Mouse (Mus musculus) stomach, embryonic 14.5 days (tissue): Measurements from ENCODE around the gene Herc3. TPM values are rescaled to one million over a fixed set of nuclear protein-coding genes. Genes with fewer than 3 reads are reported as not detected.

Experiments
- ATAC-seq: fragments of 200-750 bp; cut with Nextera tagmentation; 2 replicates; pipeline ENCODE4 v1.8.0; 2017; ENCODE audit warnings: low read depth, moderate TSS enrichment; ENCODE audit not compliant: insufficient number of reproducible peaks, insufficient read depth, low FRiP score
- H3K27ac ChIP-seq: fragments of 300-500 bp; sonication (generic); 2 replicates; pipeline ENCODE4 v1.5.1; 2014; ENCODE audit warnings: mild to moderate bottlenecking, low read length, moderate library complexity, mixed read lengths
- H3K27me3 ChIP-seq: fragments of 300-500 bp; sonication (generic); 2 replicates; pipeline ENCODE4 v1.6.1; 2014; ENCODE audit warnings: low read length, control low read depth, mixed read lengths; ENCODE audit not compliant: control insufficient read depth, insufficient read depth
- H3K36me3 ChIP-seq: fragments of 300-500 bp; sonication (generic); 2 replicates; pipeline ENCODE4 v1.6.1; 2014; ENCODE audit warnings: mild to moderate bottlenecking, control low read depth, low read length, moderate library complexity, mixed read lengths; ENCODE audit not compliant: control insufficient read depth, insufficient read depth
- H3K4me1 ChIP-seq: fragments of 300-500 bp; sonication (generic); 2 replicates; pipeline ENCODE4 v1.6.1; 2014; ENCODE audit warnings: low read length, control low read depth, mixed read lengths; ENCODE audit not compliant: control insufficient read depth, insufficient read depth
- H3K4me2 ChIP-seq: fragments of 300-500 bp; sonication (generic); replicated peaks from 2 replicates; pipeline ENCODE4 v1.6.1; 2014; ENCODE audit warnings: low read depth, low read length, control low read depth
- H3K4me3 ChIP-seq: fragments of 300-500 bp; sonication (generic); 2 replicates; pipeline ENCODE4 v1.5.1; 2014; ENCODE audit warnings: low read depth, low read length, control low read depth
- H3K9ac ChIP-seq: fragments of 300-500 bp; sonication (generic); replicated peaks from 2 replicates; pipeline ENCODE4 v1.6.1; 2014; ENCODE audit warnings: low read depth, mild to moderate bottlenecking, control low read depth, low read length, moderate library complexity, mixed read lengths
- H3K9me3 ChIP-seq: fragments of 300-500 bp; sonication (generic); 2 replicates; pipeline ENCODE4 v1.6.1; 2016; ENCODE audit warnings: low read depth, low read length, control low read depth; ENCODE audit not compliant: control insufficient read depth
- WGBS: fragments of 180-500 bp; shearing (Covaris S2); extraction: QIAGEN DNeasy Blood & Tissue Kit; methylation state at CpG from one replicate; pipeline ENCODE4 v1.1.7; 2014; 5-methylcytosine and 5-hydroxymethylcytosine counted together
- polyA plus RNA-seq: library from polyadenylated mRNA; unstranded; fragments of >200 nt; fragmentation: Nextera tagmentation; extraction: Ambion mirVana; gene quantifications from 2 replicates; pipeline ENCODE4 v1.2.1, GENCODE M21; 2014

Herc3 gene
- polyA plus RNA-seq, 1 experiment from 2014 or later, result 13.2 TPM

DNA sequence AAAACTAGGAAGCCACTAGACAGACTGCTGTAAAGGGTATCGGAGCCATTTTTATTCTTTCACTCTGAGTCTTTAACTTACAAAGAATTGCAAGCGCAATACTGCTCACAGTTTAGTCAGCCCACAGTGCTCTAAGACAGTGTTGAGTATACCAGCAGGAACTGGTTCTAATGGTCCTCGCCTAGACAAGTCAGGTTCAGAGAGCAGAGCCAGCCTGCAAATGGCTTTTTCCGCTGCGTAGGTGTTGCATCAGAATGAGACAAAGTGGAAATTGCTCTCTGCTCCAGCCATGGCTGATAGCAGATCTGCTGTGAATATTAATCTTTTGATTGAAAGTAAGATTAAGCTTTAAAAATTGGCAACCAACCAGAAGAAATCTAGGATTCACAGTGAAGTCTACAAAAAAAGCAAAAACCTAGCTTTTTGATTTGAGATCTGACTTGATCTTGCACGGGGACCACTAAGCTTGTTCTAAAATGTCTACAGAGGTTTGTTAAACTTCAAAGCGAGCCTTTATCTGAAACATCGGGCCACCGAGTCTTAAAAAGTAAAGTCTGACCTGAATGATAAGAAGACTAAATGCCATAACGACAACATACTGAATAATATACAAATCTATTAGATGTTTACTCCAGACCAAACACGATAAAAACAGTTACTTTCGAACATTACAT is 101.4 kb downstream of the Herc3 start:
- Histone ChIP-seq H3K4me3 (no peak overlapping the region), H3K4me2 (no peak overlapping the region), H3K4me1 (no peaks in the 10 kb centered on the region), H3K27me3 (no peaks in the 10 kb centered on the region), H3K9me3 (no peaks in the 10 kb centered on the region), H3K36me3 (no peaks in the 10 kb centered on the region), H3K27ac (no peak overlapping the region), H3K9ac (no peak overlapping the region)
- no peak for ATAC-seq
- WGBS, result 84% methylated on average over 12 of the region's 12 CpGs

DNA sequence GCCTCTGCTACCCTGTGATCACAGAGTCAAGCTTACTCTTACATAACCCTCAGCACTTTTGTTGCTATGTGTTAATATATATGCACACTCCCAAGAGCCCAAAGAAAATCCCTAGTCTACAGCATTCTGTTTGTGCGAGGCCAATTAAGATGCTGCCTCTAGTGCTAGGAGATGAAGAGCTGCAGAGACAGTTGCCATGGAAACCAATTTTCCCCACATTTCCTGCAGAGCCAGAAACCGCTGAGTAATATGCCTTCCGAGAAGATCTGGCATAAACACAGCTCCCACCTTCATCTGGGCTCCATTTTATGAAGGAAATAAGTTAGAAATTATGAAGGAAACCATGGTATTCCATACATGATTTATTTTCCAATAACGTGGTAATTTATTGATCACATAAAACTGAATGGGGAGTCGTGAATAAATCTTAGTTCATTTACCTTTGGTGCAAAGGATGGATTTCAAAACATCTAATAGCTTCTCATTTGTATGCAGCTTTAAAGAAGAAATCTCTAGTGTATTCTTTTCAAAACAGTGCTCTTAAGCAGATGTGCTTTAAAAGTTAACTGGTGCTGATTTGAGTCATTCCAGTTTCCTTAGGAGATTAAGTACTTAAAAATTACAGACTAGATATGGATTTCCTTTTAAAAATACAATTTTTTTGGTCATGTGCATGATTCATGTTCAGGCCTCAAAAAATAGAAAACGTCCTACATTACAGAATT is 102.1 kb downstream of the Herc3 start:
- no peak for ATAC-seq
- no peaks in the 10 kb centered on the region for H3K9me3 ChIP-seq
- no peak overlapping the region for H3K9ac ChIP-seq
- no peaks in the 10 kb centered on the region for H3K27me3 ChIP-seq
- H3K27ac ChIP-seq, result no peak overlapping the region
- 48% methylated on average over 6 of the region's 6 CpGs for WGBS
- H3K36me3 ChIP-seq, result no peaks in the 10 kb centered on the region
- no peak overlapping the region for H3K4me2 ChIP-seq
- H3K4me1 ChIP-seq, result no peaks in the 10 kb centered on the region
- H3K4me3 ChIP-seq, result no peak overlapping the region

DNA sequence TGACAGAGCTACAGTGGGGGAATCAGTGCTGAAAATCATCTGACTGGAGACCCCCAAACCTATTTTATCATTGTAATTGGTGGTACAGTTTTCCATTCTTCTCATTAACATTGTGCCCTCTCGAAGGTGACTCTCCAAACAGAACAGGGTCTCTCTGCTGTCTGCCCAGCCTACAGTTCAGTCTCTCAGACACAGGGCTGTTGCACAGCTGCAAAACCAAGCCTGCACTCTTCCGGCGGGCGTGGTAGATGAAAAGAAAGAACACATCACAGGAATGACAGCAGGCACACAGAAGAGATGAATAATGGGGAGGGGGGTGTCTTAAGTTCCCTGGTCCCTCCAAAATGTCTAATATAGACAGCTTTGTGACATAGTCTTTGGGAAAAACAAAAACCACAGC is 102.9 kb downstream of the Herc3 start:
- Histone ChIP-seq H3K9me3 (no peaks in the 10 kb centered on the region), H3K4me1 (no peaks in the 10 kb centered on the region), H3K27ac (no peak overlapping the region), H3K27me3 (no peaks in the 10 kb centered on the region), H3K4me3 (no peak overlapping the region), H3K9ac (no peak overlapping the region), H3K4me2 (no peak overlapping the region), H3K36me3 (no peaks in the 10 kb centered on the region)
- no peak for ATAC-seq
- WGBS, result 71% methylated on average over 4 of the region's 4 CpGs

DNA sequence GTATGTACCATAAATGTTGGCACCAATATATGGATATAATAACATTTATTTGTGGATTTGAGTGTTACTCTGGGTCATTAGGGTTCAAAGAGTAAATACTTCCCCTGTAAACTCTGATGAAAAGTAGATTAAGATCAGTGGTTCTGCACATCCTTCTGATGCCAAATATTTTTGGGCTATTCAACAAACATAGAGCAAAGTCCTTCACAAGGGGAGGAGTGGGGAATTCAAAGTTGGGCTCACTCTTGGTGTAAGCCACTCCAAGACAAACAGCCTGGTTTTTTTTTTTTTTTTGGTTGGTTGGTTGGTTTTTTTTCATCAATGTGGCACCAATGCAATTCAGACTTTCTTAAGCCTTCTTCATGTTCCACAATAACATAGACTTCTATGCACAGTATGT is 106.5 kb downstream of the Herc3 start:
- no peak overlapping the region for H3K9ac ChIP-seq
- H3K4me3 ChIP-seq, result no peak overlapping the region
- no peak overlapping the region for H3K27ac ChIP-seq
- no peaks in the 10 kb centered on the region for H3K4me1 ChIP-seq
- no peaks in the 10 kb centered on the region for H3K9me3 ChIP-seq
- H3K4me2 ChIP-seq, result no peak overlapping the region
- ATAC-seq, result no peak
- H3K27me3 ChIP-seq, result no peaks in the 10 kb centered on the region
- H3K36me3 ChIP-seq, result no peaks in the 10 kb centered on the region

DNA sequence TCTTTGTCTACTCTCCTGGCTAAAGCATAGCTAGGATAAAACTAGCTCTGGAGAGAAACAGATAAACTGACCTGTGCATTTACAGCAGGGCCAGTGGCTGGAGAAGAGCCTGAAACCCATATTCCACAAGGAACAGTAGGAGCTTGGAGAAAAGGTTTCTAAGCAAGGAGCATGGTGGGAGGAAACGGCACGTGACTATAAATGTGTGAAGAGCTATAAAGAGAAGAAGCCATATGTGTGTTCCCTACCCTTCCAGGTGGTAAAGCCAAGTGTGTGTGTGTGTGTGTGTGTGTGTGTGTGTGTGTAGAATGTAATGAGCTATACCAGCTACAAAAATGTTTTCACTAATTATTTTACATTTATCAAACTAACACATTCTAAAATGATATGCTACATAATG is 111.0 kb downstream of the Herc3 start:
- Histone ChIP-seq H3K36me3 (no peaks in the 10 kb centered on the region), H3K4me3 (no peak overlapping the region), H3K9ac (no peak overlapping the region), H3K27ac (no peak overlapping the region), H3K4me2 (no peak overlapping the region), H3K4me1 (no peaks in the 10 kb centered on the region), H3K9me3 (no peaks in the 10 kb centered on the region), H3K27me3 (no peaks in the 10 kb centered on the region)
- no peak for ATAC-seq
- 95% methylated on average over 2 of the region's 2 CpGs for WGBS

DNA sequence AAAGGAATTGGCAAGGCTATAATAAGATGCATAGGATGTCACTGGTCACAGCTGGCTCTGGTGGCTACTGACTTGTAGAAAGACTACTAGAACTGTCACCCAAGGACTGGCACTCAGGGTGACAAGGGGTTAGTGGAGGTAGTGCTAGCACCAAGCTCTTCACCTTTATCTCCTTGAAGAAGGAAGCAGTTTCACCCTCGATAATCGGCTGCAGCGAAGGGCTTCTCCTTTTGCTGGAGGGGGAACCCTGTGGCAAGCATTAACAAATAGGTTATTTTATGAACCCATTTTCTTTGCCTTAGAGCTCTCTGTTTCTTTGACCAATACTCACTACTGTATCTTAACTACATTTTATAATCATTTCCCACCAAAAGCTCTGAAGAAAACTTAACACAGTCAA is 112.7 kb downstream of the Herc3 start:
- H3K4me1 ChIP-seq, result no peaks in the 10 kb centered on the region
- H3K36me3 ChIP-seq, result no peaks in the 10 kb centered on the region
- no peak overlapping the region for H3K9ac ChIP-seq
- H3K4me2 ChIP-seq, result no peak overlapping the region
- H3K4me3 ChIP-seq, result no peak overlapping the region
- ATAC-seq, result no peak
- H3K27me3 ChIP-seq, result no peaks in the 10 kb centered on the region
- 92% methylated on average over 3 of the region's 3 CpGs for WGBS
- H3K9me3 ChIP-seq, result no peaks in the 10 kb centered on the region
- no peak overlapping the region for H3K27ac ChIP-seq

DNA sequence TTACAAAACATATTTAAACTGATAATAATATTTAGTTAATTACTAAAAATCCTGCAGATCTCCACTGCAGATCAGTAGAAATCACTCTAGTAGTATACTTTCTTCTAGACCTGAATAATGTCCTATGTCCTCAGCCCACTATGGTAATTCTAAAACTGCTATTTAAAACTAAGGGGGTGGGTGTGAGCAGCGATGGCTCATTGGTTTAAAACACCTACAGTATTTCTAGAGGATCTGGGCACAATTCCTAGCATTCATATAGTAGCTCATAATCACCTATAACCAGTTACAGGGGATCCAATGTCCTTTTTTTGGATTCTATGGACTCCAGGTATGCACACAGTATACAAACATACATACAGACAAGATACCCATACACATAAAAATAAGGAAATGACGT is 115.0 kb downstream of the Herc3 start:
- 65% methylated on average over 2 of the region's 2 CpGs for WGBS
- H3K9me3 ChIP-seq, result no peaks in the 10 kb centered on the region
- no peaks in the 10 kb centered on the region for H3K36me3 ChIP-seq
- no peaks in the 10 kb centered on the region for H3K27me3 ChIP-seq
- no peak overlapping the region for H3K4me2 ChIP-seq
- no peak overlapping the region for H3K27ac ChIP-seq
- ATAC-seq, result no peak
- H3K4me1 ChIP-seq, result no peaks in the 10 kb centered on the region
- H3K9ac ChIP-seq, result no peak overlapping the region
- no peak overlapping the region for H3K4me3 ChIP-seq

DNA sequence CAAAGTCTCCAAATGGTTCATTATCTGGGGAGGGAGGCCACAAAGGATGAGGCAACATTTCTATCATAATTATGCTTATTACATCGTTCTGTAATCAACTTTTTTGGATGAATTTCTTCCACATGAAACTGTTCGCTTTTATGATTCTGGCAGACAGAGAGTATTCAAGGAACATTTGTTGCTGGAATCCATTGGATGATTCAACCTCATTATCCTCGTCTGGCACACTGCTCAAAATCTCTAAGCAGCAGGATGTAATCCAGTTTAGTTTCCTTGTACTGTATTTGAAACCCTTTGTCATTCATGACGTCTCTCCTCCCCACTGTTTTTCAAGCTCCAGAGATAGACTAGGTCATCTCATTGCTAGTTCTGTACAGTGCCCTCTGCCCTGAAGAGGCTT is 115.6 kb downstream of the Herc3 start:
- Histone ChIP-seq H3K4me2 (no peak overlapping the region), H3K27me3 (no peaks in the 10 kb centered on the region), H3K36me3 (no peaks in the 10 kb centered on the region), H3K9ac (no peak overlapping the region), H3K27ac (no peak overlapping the region), H3K4me1 (no peaks in the 10 kb centered on the region), H3K9me3 (no peaks in the 10 kb centered on the region), H3K4me3 (no peak overlapping the region)
- WGBS, result 74% methylated on average over 4 of the region's 4 CpGs
- ATAC-seq, result no peak

DNA sequence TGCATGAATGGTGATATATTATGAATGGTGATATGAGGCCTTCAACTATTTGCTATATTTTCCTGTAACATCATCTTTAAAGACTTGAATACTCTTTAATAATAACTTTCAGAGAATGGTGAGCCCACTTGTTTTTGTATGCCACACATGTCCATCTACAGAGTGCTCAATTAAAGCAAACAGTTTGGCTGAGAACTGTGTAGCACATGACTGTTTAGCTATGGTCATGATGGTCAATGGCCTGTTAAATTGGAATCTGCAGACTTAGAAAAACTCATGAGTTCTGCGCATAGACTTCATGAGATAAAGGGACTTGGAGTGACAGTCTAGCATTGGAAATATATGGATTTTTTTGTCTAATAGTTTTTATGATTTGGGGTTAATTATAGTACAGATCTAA is 119.1 kb downstream of the Herc3 start:
- no peak overlapping the region for H3K9ac ChIP-seq
- H3K4me2 ChIP-seq, result no peak overlapping the region
- H3K9me3 ChIP-seq, result no peaks in the 10 kb centered on the region
- no peaks in the 10 kb centered on the region for H3K27me3 ChIP-seq
- no peaks in the 10 kb centered on the region for H3K4me1 ChIP-seq
- H3K27ac ChIP-seq, result no peak overlapping the region
- whole genome bisulfite sequencing, result 94% methylated on average over 1 of the region's 1 CpGs
- H3K4me3 ChIP-seq, result no peak overlapping the region
- ATAC-seq, result no peak
- no peaks in the 10 kb centered on the region for H3K36me3 ChIP-seq
